Mouse (Mus musculus) bone marrow, adult 2 months (tissue): Measurements from ENCODE around the gene Nudcd3.

Experiments used
- CTCF ChIP-seq: fragments of 200-500 bp; IDR thresholded peaks from 2 replicates; pipeline ENCODE4 v1.5.1; 2011; ENCODE audit warnings: low read length, control low read depth; ENCODE audit not compliant: control insufficient read depth, insufficient read depth
- POLR2A ChIP-seq: fragments of 200-500 bp; IDR thresholded peaks from 2 replicates; pipeline ENCODE4 v1.6.1; 2011; ENCODE audit warnings: low read depth, mild to moderate bottlenecking, control low read depth, low read length, borderline replicate concordance; ENCODE audit not compliant: control insufficient read depth

GRCm38 (mm10) chr11:6066176-6066575 lies 134.0 kb downstream of the Nudcd3 start, which contains the start of gene Camk2b:
- TF ChIP-seq CTCF, result no peak
- TF ChIP-seq POLR2A, result no peak
